Mouse (Mus musculus): ENCODE results near the gene Bean1. TPM values are rescaled to one million over a fixed set of nuclear protein-coding genes. Genes with fewer than 3 reads are reported as not detected.
A peak's percentile ranks its signal among the peaks of the same experiment; 100 is the strongest.

The Bean1 gene
- total and polyA plus RNA-seq, 2 experiments from 2014 or later: 9.2 to 32.5 TPM

DNA sequence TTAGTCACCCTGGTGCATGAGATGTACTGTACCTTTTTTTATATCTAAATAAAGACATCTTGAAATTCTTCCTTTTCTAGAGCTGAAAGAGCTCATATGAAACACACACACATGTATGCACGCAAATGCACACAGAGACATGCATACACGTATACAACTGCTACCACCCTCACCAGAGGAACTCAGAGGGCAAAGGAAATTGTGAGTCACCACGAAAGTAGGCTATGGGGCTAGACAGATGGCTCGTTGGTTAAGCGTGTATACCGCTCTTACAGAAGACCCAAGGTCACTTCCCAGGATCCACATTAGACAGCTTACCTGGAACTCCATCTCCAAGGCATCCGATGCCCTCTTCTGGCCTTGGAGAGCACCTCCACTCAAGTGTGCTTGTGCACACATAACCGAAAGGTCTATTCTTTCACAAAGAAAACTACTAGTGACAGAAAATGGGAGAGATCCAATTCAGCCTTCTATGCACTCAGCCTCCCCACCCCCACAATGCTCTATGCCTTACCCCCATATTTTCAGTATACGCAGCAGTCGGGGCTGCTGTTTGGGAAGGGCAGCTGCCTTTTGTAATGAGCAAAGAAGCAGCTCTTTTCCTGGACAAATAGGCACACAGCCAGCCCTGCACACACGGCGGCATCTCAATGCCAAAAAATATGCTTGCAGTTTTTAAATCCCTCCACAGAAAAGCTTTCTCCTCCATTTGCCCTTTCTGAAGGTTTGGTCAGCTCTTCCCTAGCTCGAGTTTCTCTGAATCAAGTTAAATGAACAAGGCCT lies 25.6 kb upstream of the Bean1 start:
- peak; percentile 46 for TF ChIP-seq CTCF (IDR thresholded peaks at IDR 0.05; ENCODE audit: low read depth)
- H3K9ac ChIP-seq (replicated peaks; ENCODE audit: low read length): no peak overlapping the region
- no peaks in the 10 kb centered on the region for H3K27me3 ChIP-seq (ENCODE audit: insufficient read depth, low read length)
- DNase-seq (ENCODE audit: low spot score): peak; percentile 18
- no peak for ATAC-seq
- no peak overlapping the region for H3K27ac ChIP-seq
- no peak overlapping the region for H3K4me3 ChIP-seq (ENCODE audit: low read length)
- no peaks in the 10 kb centered on the region for H3K4me1 ChIP-seq (ENCODE audit: insufficient read depth, low read length)
- 75% methylated on average over 13 of the region's 13 CpGs for WGBS
- no peak overlapping the region for H3K4me2 ChIP-seq (ENCODE audit: low read depth, low read length)
- no peaks in the 10 kb centered on the region for H3K36me3 ChIP-seq (ENCODE audit: insufficient read depth, low read length)
- no peaks in the 10 kb centered on the region for H3K9me3 ChIP-seq (ENCODE audit: low read length)

DNA sequence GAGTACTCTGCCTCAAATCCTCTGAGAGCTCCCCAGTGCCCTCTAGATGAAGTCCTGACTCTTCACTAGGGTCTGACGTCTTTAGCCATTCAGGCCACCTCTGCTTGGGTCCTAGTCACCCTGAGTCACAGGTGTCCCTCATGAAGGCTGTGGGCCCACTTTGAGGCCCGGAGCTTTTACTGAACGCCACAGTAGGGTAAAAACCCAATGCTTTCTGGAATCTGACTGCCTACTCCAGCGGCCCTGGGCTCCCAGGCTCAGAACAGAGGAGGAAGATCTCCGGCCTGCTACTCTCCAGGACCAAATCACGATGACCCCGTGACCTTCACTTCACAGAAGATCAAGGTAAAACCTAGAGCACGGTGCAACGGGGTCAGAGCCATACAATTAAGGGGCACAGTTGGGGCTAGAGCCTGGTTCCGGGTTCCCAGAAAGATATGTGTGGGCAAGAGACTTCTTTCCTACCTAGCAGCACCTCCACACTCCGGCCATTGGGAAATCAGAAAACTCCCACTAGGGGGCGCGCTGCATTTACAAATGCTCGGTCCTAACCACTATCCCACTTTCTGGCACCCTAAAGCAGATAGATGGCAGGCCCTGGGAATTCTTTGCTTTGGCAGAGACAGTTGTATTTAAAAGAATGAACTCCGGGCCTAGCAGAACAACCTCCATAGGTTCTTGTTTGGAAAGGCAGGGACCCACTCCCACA lies 24.1 kb upstream of the Bean1 start:
- no peak overlapping the region for H3K9ac ChIP-seq (replicated peaks; ENCODE audit: low read length)
- no peaks in the 10 kb centered on the region for H3K4me1 ChIP-seq (ENCODE audit: insufficient read depth, low read length)
- H3K4me3 ChIP-seq (ENCODE audit: low read length): no peak overlapping the region
- peak; percentile 89 for DNase-seq (ENCODE audit: low spot score)
- peak; percentile 90 for ATAC-seq
- TF ChIP-seq CTCF (IDR thresholded peaks at IDR 0.05; ENCODE audit: low read depth): peak; percentile 81
- no peaks in the 10 kb centered on the region for H3K36me3 ChIP-seq (ENCODE audit: insufficient read depth, low read length)
- no peak overlapping the region for H3K4me2 ChIP-seq (ENCODE audit: low read depth, low read length)
- 31% methylated on average over 15 of the region's 15 CpGs for WGBS
- H3K27me3 ChIP-seq (ENCODE audit: insufficient read depth, low read length): no peaks in the 10 kb centered on the region
- no peak overlapping the region for H3K27ac ChIP-seq
- H3K9me3 ChIP-seq (ENCODE audit: low read length): no peaks in the 10 kb centered on the region

DNA sequence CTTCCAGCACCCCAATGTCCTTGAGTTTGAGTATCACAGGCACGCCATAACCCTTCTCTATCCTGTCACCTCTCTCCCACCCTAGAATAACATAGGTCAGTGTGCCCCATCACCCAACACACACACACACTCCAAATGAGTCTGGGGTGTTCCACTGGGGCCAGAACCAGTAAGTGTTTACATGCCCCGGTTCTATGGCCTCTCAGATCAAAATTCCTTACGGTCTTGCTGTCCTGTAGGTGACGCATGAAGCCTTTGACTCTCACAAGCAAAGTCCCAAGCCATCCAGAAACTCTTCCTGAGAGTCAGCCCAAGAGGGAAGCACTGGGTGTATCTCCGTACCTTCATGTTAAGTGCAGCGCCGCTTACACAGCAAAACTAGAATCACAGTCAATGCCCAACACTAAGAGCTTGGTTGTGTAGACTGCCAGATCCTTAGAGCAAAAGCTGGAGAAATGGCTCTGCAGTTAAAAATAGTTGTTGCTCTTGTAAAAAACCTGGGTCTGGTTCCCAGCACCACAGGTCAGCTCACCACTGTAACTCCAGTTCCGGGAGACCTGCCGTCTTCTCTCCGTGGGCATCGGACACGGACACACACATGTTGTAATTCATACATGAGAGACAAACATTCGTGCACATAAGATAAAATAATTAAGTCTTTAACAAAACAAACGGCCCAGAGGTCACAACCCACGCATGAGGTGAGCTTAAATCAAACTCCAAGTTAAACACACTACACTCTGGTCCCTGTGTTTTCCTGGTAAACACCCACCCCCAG lies 23.3 kb upstream of the Bean1 start:
- DNase-seq (ENCODE audit: low spot score) (no peak), ATAC-seq (no peak; the same call in 1 of the 2 replicates)
- H3K36me3 ChIP-seq (ENCODE audit: insufficient read depth, low read length): no peaks in the 10 kb centered on the region
- WGBS: 91% methylated on average over 15 of the region's 15 CpGs
- no peaks in the 10 kb centered on the region for H3K9me3 ChIP-seq (ENCODE audit: low read length)
- H3K4me1 ChIP-seq (ENCODE audit: insufficient read depth, low read length): no peaks in the 10 kb centered on the region
- no peak overlapping the region for H3K27ac ChIP-seq
- H3K9ac ChIP-seq (replicated peaks; ENCODE audit: low read length): no peak overlapping the region
- TF ChIP-seq CTCF (IDR thresholded peaks at IDR 0.05; ENCODE audit: low read depth): no peak
- H3K4me3 ChIP-seq (ENCODE audit: low read length): no peak overlapping the region
- H3K27me3 ChIP-seq (ENCODE audit: insufficient read depth, low read length): no peaks in the 10 kb centered on the region
- H3K4me2 ChIP-seq (ENCODE audit: low read depth, low read length): no peak overlapping the region

DNA sequence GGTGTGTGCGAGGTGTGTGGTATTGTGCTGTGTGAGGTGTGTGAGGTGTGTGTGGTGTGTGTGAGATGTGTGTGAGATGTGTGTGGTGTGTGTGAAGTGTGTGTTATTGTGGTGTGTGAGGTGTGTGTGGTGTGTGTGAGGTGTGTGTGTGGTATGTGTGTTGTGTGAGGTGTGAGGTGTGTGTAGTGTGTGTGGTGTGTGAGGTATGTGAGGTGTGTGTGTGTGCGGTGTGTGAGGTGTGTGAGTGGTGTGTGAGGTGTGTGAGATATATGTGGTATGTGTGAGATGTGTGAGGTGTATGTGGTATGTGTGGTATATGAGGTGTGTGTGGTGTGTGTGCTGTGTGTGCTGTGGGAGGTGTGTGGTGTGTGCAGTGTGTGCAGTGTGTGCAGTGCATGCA lies 22.3 kb upstream of the Bean1 start:
- no peak overlapping the region for H3K4me2 ChIP-seq (ENCODE audit: low read depth, low read length)
- no peaks in the 10 kb centered on the region for H3K36me3 ChIP-seq (ENCODE audit: insufficient read depth, low read length)
- ATAC-seq: 0 out of 2 replicates have a peak, but pooled peaks have one; percentile 29
- no peak overlapping the region for H3K9ac ChIP-seq (replicated peaks; ENCODE audit: low read length)
- no peaks in the 10 kb centered on the region for H3K4me1 ChIP-seq (ENCODE audit: insufficient read depth, low read length)
- H3K9me3 ChIP-seq (ENCODE audit: low read length): no peaks in the 10 kb centered on the region
- no peak overlapping the region for H3K27ac ChIP-seq
- no peak overlapping the region for H3K4me3 ChIP-seq (ENCODE audit: low read length)
- no peak for DNase-seq (ENCODE audit: low spot score)
- no peak for TF ChIP-seq CTCF (IDR thresholded peaks at IDR 0.05; ENCODE audit: low read depth)
- H3K27me3 ChIP-seq (ENCODE audit: insufficient read depth, low read length): no peaks in the 10 kb centered on the region
- WGBS: 95% methylated on average over 2 of the region's 2 CpGs

DNA sequence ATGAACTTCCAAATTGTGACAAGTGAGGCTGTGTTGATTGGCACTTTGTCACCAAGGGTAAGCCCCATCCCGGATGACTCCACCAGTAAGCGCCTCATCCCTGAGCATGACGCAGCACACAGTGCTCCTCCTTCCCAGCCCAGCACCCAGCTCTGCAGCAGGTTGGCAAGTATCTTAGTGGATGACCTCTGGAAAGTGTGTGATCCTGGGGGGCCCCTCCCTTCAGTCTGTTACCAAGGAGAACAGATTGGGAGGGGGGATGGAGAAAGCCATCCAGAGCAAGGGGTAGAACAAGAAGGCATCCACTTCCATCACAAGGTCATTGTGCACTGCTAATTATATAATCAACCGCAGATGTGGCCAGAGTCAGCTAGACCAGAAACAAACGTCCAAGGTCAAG lies 9.5 kb upstream of the Bean1 start:
- ATAC-seq: no peak
- no peaks in the 10 kb centered on the region for H3K27me3 ChIP-seq (ENCODE audit: insufficient read depth, low read length)
- no peak overlapping the region for H3K4me2 ChIP-seq (ENCODE audit: low read depth, low read length)
- H3K36me3 ChIP-seq (ENCODE audit: insufficient read depth, low read length): no peaks in the 10 kb centered on the region
- WGBS: 73% methylated on average over 5 of the region's 5 CpGs
- no peak for DNase-seq (ENCODE audit: low spot score)
- H3K9me3 ChIP-seq (ENCODE audit: low read length): no peaks in the 10 kb centered on the region
- H3K4me3 ChIP-seq (ENCODE audit: low read length): no peak overlapping the region
- H3K9ac ChIP-seq (replicated peaks; ENCODE audit: low read length): no peak overlapping the region
- TF ChIP-seq CTCF (IDR thresholded peaks at IDR 0.05; ENCODE audit: low read depth): no peak
- no peak overlapping the region for H3K27ac ChIP-seq
- H3K4me1 ChIP-seq (ENCODE audit: insufficient read depth, low read length): no peaks in the 10 kb centered on the region

DNA sequence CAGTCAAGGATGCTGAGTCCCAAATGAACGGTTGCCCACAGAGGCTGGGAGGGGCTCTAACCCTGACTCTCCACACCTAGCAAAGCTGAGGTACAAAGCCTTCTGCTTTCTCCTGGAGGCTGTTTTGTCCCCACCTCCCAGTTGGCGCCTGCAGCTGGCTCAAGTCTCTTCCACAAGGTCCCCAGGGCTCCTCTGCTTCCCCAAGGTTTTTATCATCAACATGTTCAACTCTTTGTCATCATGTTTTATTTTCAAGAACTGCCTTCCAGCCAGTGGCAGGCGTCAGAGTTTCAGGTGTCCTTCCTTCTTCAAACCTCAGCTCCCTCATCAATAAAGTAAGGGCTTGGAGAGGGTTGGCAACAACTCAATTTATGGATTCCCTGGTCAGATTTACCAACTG lies 781 bp upstream of the Bean1 start:
- peak overlapping the region; percentile 51; the same call in 1 of the 2 replicates for H3K27ac ChIP-seq
- DNase-seq (ENCODE audit: low spot score) (no peak), ATAC-seq (no peak)
- no peaks in the 10 kb centered on the region for H3K36me3 ChIP-seq (ENCODE audit: insufficient read depth, low read length)
- no peak for TF ChIP-seq CTCF (IDR thresholded peaks at IDR 0.05; ENCODE audit: low read depth)
- H3K27me3 ChIP-seq (ENCODE audit: insufficient read depth, low read length): no peaks in the 10 kb centered on the region
- no peak overlapping the region for H3K4me2 ChIP-seq (ENCODE audit: low read depth, low read length)
- 72% methylated on average over 3 of the region's 3 CpGs for WGBS
- H3K4me3 ChIP-seq (ENCODE audit: low read length): no peak overlapping the region
- no peak overlapping the region for H3K9ac ChIP-seq (replicated peaks; ENCODE audit: low read length)
- no peaks in the 10 kb centered on the region; the same call in 1 of the 2 replicates for H3K4me1 ChIP-seq (ENCODE audit: insufficient read depth, low read length)
- no peaks in the 10 kb centered on the region for H3K9me3 ChIP-seq (ENCODE audit: low read length)
